Mouse (Mus musculus) ES-E14 (cell line): Measurements from ENCODE around the gene Crebrf. TPM values are rescaled to one million over a fixed set of nuclear protein-coding genes. Genes with fewer than 3 reads are reported as not detected.

Source experiments
- DNase-seq: peaks from one replicate; pipeline ENCODE4 v3.0.0-alpha.2; 2013; ENCODE audit warnings: low read depth, low spot score
- H3K27ac ChIP-seq: 2 replicates; pipeline ENCODE4 v1.5.1; 2012; ENCODE audit warnings: low read depth, mild to moderate bottlenecking, low read length, moderate library complexity, mixed read lengths; ENCODE audit not compliant: poor library complexity, insufficient read depth, severe bottlenecking
- H3K36me3 ChIP-seq: 2 replicates; pipeline ENCODE4 v1.6.1; 2012; ENCODE audit warnings: mild to moderate bottlenecking, low read length, moderate library complexity, mixed read lengths; ENCODE audit not compliant: control insufficient read depth, poor library complexity, insufficient read depth, severe bottlenecking
- H3K4me1 ChIP-seq, 2 experiments: fragments of 150-350 bp in 1 of 2; sonication (generic) in 1 of 2; 2 replicates each; pipeline ENCODE4 v1.6.1; 2012; ENCODE audit warnings: low read length in 2 of 2, mild to moderate bottlenecking in 1 of 2, mixed read lengths in 1 of 2; ENCODE audit not compliant: control insufficient read depth in 2 of 2, insufficient read depth in 2 of 2, poor library complexity in 1 of 2
- H3K4me3 ChIP-seq, 2 experiments: fragments of 150-350 bp in 1 of 2; sonication (generic) in 1 of 2; 2 replicates each; pipeline ENCODE4 v1.5.1; 2012; ENCODE audit warnings: low read length in 2 of 2, low read depth in 1 of 2, mild to moderate bottlenecking in 1 of 2, mixed read lengths in 1 of 2; ENCODE audit not compliant: insufficient read depth in 1 of 2, poor library complexity in 1 of 2, severe bottlenecking in 1 of 2
- H3K9ac ChIP-seq: 2 replicates; pipeline ENCODE4 v1.6.1; 2012; ENCODE audit warnings: low read depth, mild to moderate bottlenecking, low read length, mixed read lengths; ENCODE audit not compliant: poor library complexity, insufficient read depth, severe bottlenecking
- H3K9me3 ChIP-seq: fragments of 150-350 bp; sonication (generic); 2 replicates; pipeline ENCODE4 v1.6.1; 2012; ENCODE audit warnings: low read depth, mild to moderate bottlenecking, low read length; ENCODE audit not compliant: control insufficient read depth, insufficient read depth
- CHD2 ChIP-seq: IDR thresholded peaks from 2 replicates; pipeline ENCODE4 v1.6.1; 2014; ENCODE audit warnings: mild to moderate bottlenecking, low read depth, low read length, inconsistent platforms
- HCFC1 ChIP-seq: IDR thresholded peaks from 2 replicates; pipeline ENCODE4 v1.6.1; 2012; ENCODE audit warnings: low read length, inconsistent platforms, borderline replicate concordance; ENCODE audit not compliant: insufficient read depth
- MAFK ChIP-seq: IDR thresholded peaks from 2 replicates; pipeline ENCODE4 v1.6.1; 2014; ENCODE audit warnings: mild to moderate bottlenecking, low read depth, low read length, inconsistent platforms; ENCODE audit not compliant: insufficient read depth
- ZC3H11A ChIP-seq: IDR thresholded peaks from 2 replicates; pipeline ENCODE4 v1.6.1; 2012; ENCODE audit warnings: low read depth, mild to moderate bottlenecking, inconsistent platforms, low read length, borderline replicate concordance
- ZNF384 ChIP-seq: IDR thresholded peaks from 2 replicates; pipeline ENCODE4 v1.6.1; 2012; ENCODE audit warnings: low read depth, low read length, inconsistent platforms
- in situ Hi-C, 2 experiments: fragments of 600-800 bp; cut with MboI; formaldehyde crosslinking; loops; one replicate each; pipeline ENCODE4 v1.15.1; 2025; ENCODE audit warnings: low sequenced_read_pairs in 2 of 2, inconsistent platforms in 1 of 2; ENCODE audit not compliant: unreplicated experiment in 2 of 2
- total RNA-seq: library from RNA; depleted of rRNA; stranded (reverse); fragments of 300-350 nt; gene quantifications from 2 replicates; pipeline ENCODE4 v1.2.3, GENCODE M21; 2012

Gene Crebrf
- total RNA-seq, 1 experiment = 16.6 TPM

- Histone ChIP-seq H3K9ac (peak overlapping the region; percentile 98), H3K4me3 (peak overlapping the region; percentile 97 to 98), H3K27ac (no peak overlapping the region), H3K36me3 (peaks cover 6% of the 10 kb centered on the region; the same call in 1 of the 2 replicates), H3K9me3 (no peaks in the 10 kb centered on the region), H3K4me1 (peaks cover 0 to 11% of the 10 kb centered on the region in 2 experiments; a peak in 2 of 4 replicates)
- no peak for TF ChIP-seq MAFK
- no peak for TF ChIP-seq HCFC1
- no peak for TF ChIP-seq ZNF384
- no peak for TF ChIP-seq CHD2
- TF ChIP-seq ZC3H11A = no peak
- in situ Hi-C loops = no loop called here
- DNase-seq = no peak
Measured at GRCm38 (mm10) chr17:26781610-26782043, 66.2 kb downstream of the Crebrf start.

GRCm38 (mm10) chr17:26784525-26784924 lies 69.1 kb downstream of the Crebrf start:
- DNase-seq = no peak
- H3K36me3 ChIP-seq = peaks cover 15% of the 10 kb centered on the region; the same call in 1 of the 2 replicates
- H3K9ac ChIP-seq = no peak overlapping the region
- TF ChIP-seq MAFK = no peak
- no peak for TF ChIP-seq ZC3H11A
- TF ChIP-seq HCFC1 = no peak
- TF ChIP-seq ZNF384 = no peak
- TF ChIP-seq CHD2 = no peak
- H3K4me3 ChIP-seq = no peak overlapping the region
- H3K27ac ChIP-seq = no peak overlapping the region
- in situ Hi-C loops = no loop called here
- peaks cover 0 to 10% of the 10 kb centered on the region in 2 experiments; a peak in 2 of 4 replicates for H3K4me1 ChIP-seq
- no peaks in the 10 kb centered on the region for H3K9me3 ChIP-seq

- Histone ChIP-seq H3K4me3 (no peak overlapping the region), H3K4me1 (0 out of 4 replicates have a peak, but pooled peaks cover 0 to 2% of the 10 kb centered on the region in 2 experiments), H3K9me3 (no peaks in the 10 kb centered on the region), H3K27ac (no peak overlapping the region), H3K9ac (no peak overlapping the region), H3K36me3 (peaks cover 22% of the 10 kb centered on the region; the same call in 1 of the 2 replicates)
- no peak for DNase-seq
- TF ChIP-seq CHD2 = no peak
- no peak for TF ChIP-seq ZNF384
- TF ChIP-seq ZC3H11A = no peak
- TF ChIP-seq MAFK = no peak
- no peak for TF ChIP-seq HCFC1
- in situ Hi-C loops = no loop called here
Measured at GRCm38 (mm10) chr17:26786586-26786985, 71.1 kb downstream of the Crebrf start.

- no peaks in the 10 kb centered on the region for H3K9me3 ChIP-seq
- no peak overlapping the region for H3K27ac ChIP-seq
- in situ Hi-C loops = no loop called here
- TF ChIP-seq ZNF384 (no peak), HCFC1 (no peak), MAFK (no peak), ZC3H11A (no peak), CHD2 (no peak)
- H3K36me3 ChIP-seq = peaks cover 31% of the 10 kb centered on the region; the same call in 1 of the 2 replicates
- H3K4me3 ChIP-seq = no peak overlapping the region
- no peak overlapping the region for H3K9ac ChIP-seq
- no peak for DNase-seq
- 0 out of 4 replicates have a peak, but pooled peaks cover 0 to 3% of the 10 kb centered on the region in 2 experiments for H3K4me1 ChIP-seq
Measured at GRCm38 (mm10) chr17:26788986-26789385, 73.5 kb downstream of the Crebrf start.
